Mouse (Mus musculus) urinary bladder, postnatal 10 days (tissue): Measurements from ENCODE around the gene Nlrp3.

ENCODE experiments used
- DNase-seq: peaks from one replicate; pipeline ENCODE4 v3.0.0; 2022; ENCODE audit warnings: low spot score

Nlrp3 gene

DNA sequence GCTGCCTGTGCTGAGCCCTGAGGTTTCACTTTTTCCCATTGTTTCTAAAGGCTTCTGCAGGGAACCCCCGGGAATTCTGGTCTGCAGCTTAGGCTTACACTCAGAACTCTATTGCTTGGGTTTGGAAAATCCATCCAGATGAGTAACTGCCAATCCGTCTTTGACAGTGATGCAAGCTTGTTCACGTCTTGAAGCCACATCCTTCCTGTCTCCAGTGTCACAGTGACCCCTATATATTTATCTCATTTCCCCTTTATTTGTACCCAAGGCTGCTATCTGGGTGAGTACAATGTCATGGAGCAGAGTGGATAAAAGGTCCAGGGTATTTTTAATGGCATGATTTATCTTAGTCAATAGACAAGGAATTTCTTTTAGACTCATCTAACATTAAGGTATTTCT, at the start of gene Nlrp3:
TSS of gene Nlrp3 (plus strand) at position 245 of the 400 bp plus-strand sequence.
- DNase-seq, result no peak

DNA sequence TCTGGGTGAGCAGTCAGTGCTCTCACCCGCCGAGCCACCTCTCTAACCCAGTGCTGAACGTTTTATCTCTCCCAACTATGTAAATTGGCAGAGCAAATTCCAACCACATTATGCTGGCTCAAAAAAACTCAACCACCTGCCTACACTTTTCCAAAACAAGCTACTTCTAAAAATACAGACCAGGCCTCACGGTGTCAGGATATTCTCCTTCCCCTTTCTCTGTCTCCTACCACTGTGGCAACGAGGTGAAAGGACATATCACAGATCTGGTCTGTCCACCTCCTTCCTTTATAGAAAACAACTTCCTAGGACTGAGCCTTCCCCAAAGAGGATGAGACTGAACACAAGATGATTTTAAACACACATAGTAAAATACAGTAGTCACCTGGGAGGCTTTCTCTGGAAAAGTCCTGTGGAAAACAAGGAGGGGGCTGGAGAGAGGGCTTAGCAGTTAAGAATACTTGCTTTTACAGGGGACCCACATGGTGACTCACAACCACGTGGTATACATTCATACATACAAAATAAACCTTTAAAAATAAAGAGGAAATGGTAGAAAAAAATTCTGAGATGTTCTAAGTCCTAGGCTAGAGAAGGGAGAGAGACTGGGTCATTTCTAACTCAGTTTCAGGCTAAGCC, 44.6 kb upstream of the Nlrp3 start:
- no peak for DNase-seq

DNA sequence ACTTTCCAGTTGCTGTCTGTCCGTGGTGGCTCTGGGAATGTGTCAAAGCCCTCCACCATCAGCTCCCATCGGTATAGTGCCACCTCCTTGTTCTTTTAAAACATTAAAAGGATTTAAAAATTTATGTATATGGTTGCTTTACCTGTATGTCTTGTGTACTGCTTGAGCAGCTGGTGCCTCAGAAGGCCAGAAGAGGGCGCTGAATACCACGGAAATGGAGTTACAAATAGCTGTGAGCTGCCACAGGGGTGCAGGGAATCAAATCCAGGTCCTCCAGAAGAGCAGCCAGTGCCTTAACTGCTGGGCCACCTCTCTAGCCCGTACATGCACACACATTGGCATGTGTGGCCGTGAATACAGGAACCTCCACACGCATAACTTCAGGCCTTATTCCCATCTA, 43.6 kb upstream of the Nlrp3 start:
- DNase-seq, result no peak

DNA sequence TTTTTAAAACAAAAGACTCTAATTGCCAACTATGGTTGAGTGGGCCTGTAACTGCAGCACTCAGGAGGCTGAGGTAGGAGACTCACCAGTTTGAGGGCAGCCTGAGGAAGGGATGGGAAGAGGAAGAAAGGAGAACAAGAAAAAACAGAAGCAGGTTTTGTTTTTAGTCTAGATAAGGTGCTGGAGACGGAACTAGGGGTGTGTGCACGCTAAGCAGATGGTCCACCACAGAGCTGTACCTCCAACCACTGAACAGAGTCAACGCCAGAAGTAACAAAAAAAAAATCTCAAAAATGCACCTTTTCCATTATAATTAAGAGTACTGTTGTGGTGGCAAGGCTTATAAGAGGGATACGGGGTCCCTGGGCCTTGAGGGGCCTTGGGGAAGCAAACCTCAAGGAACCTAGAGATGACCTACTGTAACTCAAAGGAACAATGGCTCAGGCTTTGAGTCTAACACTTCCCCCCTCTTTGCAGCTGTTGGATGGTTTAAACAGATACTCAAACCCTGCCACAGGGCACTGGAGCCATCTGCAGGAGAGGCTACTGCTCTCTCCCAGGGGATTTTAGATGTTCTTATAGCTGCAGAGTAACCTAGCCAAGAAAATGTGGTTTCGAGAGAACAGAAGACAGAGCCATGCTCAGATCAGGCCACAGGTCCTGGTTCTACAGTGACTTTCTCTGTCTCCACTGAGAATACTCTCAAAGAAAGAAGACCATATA, 39.2 kb upstream of the Nlrp3 start:
- no peak for DNase-seq

DNA sequence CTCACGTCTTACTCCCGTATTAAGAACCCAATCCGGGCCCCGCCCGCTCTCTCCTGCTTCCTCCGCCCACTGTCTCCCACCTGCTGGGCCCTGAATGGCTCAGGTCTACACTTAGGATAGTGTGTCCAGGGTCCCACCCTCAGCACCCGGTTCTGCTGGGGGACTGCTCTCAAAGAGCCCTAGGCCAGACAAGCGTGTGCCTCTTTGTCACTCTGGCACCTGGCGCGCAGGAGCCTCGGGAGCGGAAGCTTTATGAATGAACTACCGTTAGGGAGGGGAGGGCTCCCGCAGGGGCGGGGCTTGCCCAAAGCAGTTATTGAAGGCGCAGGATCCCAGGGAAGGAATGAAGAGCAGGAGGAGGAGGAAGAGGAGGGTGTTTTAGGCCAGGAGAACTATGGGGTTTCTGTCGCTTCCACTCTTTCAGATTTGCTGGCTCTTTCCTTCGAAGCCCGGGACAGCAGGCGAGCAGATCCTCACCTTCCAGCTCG, 36.0 kb upstream of the Nlrp3 start:
- no peak for DNase-seq

DNA sequence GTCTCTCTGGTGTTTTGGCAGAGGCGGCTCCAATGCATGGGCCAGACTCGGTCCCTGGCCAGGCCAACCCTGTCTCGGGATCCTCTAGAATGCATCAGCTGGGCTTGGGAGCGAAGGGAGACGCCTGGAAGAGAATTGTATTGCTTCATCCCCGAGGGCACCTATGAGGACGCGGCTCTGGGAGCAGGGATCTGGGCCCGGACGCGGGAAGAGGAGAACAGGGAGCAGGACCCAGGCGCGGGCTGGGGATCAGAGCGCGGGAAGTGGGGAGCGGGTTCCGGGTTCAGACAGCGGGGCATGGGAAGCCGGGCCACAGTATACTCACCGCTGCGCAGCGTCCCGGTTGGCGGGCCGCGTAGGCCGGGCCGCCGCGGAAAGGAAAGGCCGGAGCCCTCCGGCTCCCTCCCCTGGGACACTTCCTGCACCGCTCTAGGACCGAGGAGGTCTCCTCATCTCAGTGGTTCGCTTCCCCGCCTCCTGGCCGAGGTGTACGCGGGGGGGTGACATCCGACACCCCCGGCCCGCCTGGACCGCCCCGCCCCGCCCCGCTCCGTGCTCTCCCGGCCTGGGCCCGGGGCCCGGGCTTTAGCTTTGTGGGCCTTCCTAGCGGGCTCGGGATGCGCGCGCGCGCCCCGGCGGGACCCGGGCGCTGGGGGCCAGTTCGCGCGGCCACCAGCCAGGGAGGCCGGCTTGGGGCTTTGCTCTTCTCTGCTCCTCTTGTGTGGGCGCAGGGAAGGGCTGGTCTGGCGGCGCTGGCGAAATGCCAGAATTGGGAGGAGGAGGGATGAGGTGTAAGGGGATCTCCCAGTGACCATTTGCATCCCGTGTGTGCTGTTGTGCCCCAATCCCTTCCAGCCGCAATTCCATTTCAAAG, 35.3 kb upstream of the Nlrp3 start:
- DNase-seq, result peak; percentile 72

DNA sequence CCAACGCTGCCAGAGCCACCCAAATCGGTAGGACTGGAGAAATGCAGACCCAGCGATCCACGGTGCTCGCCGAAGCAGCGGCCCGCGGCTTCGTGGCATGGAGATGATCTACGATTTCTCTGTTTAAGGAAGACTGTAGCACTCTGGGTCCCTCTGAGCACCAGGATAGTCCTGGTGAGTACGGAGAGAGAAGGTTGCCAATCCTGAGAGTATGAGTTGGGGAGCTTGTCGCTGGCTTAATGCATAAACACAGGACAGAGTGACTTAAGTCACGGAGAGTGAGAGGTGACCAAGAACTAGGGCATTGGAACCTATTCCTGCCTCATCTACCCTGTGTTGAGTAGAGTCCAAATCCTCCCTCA, 34.7 kb upstream of the Nlrp3 start:
- no peak for DNase-seq

DNA sequence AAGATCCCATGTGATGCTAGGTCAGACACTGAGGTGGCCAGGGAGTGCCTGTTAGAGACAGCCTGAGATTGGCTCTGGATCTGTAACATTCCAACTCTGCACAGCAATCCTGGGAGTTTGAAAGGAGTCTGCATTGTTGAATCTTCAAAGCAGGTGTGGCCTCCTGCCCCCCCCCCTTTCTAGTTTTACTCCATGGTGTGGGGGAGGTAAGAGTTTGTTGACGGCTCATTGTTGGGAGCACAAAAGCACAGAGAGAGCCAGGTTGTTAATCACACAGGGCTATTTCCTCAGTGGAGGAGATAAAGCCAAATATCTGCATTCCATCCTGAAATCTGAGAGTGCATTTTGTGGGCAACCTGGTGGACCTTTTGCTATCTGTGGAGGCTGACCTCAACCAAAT, 29.8 kb upstream of the Nlrp3 start:
- DNase-seq, result no peak

DNA sequence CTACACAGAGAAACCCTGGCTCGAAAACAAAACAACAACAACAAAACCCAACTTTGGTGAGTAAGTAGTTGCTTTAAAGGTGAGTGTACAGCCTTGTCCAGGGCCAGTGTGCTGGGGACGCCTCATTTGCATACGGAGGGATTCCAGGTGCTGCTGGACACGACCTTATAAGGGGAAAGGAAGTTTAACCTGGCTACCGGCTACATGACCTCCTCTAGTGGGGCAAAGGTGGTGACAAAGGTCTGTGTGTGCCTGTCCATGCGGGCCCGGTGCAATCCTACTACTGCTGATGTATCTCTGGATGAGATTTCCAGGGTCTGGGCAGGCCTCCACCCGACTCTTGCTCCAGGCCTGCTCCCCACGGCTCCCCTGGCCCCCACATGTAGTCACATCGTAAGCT, 28.6 kb upstream of the Nlrp3 start:
- DNase-seq, result no peak

DNA sequence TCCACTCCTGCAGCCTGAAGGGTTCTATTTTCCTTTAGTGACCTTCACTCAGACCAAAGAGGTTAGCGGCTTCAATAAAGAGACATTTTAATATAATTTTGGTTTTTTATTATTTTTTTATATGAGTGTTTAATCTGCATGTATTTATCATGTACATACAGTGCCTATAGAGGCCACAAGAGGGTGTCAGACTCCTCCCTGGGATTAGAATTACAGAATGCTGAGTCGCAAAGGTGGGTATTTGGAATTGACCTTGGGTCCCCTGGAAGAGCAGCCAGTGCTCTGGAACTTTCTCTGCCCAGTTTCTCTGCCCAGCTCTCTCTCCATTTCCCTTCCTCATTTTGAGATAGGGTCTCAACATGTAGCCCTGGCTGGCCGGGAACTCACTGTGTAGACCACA, 27.8 kb upstream of the Nlrp3 start:
- DNase-seq, result no peak

DNA sequence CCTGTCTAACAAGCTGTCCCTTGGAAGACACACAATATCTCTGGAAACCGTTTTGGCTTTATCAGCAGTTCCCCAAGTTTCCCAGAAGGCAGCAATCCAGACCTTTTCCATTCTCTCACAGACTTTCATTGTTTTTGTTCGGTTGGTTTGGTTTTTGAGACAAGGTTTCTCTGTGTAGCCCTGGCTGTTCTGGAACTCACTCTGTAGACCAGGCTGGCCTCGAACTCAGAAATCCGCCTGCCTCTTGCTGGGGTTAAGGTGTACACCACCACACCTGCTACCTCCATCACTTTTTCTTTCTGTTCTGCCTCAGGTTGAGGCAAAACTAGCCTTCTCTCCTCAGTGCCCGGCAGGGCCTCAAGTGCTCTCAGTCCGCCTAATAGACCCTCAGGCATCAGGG, 27.0 kb upstream of the Nlrp3 start:
- no peak for DNase-seq

DNA sequence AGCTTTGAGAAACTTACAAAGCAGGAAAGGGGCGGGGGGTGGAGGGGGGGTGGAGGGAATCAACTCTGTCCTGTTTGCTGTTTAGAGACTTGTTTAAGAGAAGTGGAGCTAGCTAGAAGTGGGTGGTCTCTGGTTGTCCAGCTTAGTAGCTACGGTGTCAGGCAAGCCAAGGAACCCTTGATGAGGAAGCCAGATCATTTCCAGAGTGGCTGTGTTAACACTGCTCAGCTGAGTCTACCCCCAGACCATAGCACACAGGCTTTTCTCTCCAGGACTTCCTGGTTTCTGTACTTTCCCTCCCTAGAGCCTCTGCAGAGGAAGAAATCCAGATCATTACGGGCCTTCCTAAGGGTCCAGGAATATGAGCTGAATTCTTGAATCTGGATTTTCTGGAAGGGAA, 26.6 kb upstream of the Nlrp3 start:
- no peak for DNase-seq

DNA sequence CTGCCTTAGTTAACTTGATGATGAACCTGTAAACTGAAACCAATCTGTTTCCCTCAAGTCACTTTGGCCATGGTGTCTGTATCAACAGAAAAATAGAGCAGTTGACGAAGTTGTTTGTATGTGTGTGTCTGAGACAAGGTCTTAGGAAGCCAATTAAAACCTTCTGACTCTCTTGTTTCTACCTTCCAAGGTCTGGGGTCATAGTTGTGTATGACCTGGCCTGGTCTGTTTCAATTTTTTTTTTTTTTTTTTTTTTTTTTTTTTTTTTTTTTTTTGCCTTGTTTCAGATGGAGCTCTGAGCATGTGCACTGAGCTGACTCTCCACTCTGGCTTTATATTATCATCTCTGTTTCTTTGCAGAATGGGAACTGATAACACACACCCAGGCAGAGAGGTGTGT, 23.9 kb upstream of the Nlrp3 start:
- no peak for DNase-seq

DNA sequence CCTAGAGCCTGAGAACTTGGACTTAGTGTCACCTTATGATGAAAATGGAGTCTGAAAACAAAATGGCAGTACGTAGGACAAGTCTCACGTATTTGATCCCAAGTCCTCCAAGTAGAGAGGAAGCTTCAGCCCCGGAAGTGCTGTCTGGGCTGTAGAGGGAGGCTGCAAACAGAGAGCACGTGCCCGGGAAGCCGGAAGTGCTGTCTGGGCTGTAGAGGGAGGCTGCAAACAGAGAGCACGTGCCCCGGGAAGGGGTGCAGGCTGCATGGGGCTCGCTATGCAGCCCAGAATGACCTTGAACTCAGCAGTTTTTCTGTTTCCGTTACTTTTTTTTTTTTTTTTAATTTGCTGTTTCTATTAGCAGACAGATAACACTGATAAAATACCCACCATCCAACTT, 23.1 kb upstream of the Nlrp3 start:
- no peak for DNase-seq

DNA sequence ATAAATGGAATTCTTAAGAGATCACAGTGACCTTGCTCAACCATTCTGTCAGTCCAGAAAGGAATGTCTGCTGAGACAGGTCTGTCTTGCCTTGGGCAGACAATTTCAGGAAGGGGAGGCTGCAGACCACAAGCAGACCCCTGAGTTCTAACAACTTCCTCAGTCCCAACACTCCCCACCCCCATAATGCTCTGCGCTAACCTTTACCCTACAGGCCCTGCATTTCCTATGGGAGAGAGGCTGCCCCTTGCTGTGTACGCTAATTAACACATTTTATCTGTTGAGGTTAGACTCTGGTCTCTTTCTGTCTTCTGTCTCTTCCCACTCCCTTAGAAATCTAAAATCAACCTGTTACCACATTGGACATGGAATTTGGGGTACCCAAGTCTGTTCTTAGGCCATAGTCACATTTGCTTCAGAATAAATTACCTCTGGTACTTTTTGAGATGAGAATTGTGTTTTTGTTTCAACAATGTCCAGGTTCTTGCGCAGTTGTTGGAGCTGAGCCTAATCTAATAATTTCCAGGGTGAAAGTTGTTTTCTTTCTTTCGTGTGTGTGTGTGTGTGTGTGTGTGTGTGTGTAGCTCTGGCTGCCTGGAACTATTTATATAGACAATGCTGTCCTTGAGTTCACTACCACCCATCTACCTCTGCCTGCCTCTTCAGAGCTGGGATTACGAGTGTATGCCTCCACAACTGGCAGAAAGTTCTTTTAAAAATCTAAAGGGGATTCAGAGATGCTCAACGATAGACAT, 21.4 kb upstream of the Nlrp3 start:
- DNase-seq, result no peak

DNA sequence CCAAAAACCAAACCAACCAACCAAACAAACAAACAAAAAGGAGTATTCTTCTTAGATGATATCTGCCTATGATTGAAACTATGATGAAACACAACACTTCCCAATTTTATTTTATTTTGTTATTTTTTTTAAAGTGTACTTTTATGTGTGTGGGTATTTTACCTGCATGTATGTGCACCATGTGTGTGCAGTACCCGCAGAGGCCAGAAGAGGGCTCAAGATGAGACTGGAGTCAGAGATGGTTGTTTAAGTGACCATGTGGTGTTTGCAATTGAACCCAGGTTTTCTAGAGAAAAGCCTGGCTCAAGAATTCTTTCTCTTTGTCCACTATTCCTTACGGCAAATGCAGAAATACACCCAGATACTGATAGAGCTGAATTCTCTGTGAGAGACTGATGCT, 17.2 kb upstream of the Nlrp3 start:
- no peak for DNase-seq

DNA sequence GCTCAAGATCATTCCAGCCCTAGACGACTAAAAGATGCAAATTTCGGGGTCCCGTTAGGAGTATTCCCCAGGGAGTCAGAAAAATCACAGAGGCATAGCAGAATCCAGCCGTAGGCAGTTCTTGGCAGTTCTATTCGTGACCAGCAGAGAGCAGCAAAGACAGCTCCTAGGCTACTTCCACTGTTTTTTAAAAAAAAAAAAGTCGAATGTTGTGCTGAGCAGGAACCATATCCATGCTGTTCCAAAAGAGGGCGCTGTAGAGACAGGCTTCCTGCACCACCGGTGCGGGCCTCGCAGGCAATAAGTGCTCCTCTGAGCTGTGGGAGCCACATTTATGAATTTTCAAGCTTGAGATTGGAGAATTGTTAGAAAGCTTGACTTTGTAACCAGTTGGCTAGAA, 16.1 kb upstream of the Nlrp3 start:
- peak; percentile 32 for DNase-seq

DNA sequence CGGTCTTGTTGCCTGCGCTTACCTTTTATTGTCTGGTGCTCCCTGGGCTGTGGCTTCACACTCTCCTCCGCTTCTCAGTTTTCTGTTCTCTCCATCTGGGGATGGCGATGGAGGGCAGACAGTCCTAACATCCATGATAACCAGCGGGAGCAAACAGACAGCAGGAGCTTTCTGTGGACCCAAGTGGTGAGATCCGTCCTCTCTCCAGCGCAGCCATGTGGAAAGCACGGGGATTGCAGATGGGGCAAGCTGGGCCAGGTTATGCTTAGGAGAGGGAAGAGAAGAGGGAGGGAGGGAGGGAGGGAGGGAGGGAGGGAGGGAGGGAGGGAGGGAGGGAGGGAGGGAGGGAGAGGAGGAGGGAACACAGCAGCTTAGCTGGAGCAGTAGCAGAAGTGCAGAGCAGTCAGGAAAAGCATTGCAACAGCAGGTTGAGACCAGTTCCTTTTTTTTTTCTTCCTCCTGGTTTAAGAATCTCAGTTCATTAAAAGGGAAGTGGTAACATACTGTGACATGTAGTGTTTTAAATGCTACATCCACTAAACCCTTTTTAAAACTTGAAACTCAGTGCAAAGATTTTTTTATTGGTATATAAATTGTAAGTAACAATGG, 14.8 kb upstream of the Nlrp3 start, which contains the start of gene Zkscan17:
TSS of gene Zkscan17 (minus strand) at position 280 of the 609 bp plus-strand sequence.
- no peak for DNase-seq

DNA sequence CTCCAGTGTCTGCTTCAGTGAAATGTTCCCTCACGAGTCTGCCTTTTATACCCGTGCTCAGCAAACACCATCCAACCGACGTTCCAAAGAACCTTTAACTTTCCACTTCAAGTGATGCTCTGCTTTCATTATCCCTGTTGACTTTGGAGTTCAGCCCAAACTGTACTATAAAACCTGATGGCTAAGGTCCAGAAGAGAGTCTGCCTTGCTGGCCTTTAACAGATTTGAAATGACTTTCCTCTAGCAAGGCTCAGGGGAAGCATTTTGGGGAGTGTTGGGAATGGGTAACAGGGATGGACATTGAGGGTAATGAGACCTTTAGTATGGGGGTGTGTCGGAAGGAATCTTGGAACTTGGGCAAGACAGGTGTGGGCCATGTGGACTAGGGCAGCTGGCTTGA, 11.1 kb upstream of the Nlrp3 start:
- DNase-seq, result no peak

DNA sequence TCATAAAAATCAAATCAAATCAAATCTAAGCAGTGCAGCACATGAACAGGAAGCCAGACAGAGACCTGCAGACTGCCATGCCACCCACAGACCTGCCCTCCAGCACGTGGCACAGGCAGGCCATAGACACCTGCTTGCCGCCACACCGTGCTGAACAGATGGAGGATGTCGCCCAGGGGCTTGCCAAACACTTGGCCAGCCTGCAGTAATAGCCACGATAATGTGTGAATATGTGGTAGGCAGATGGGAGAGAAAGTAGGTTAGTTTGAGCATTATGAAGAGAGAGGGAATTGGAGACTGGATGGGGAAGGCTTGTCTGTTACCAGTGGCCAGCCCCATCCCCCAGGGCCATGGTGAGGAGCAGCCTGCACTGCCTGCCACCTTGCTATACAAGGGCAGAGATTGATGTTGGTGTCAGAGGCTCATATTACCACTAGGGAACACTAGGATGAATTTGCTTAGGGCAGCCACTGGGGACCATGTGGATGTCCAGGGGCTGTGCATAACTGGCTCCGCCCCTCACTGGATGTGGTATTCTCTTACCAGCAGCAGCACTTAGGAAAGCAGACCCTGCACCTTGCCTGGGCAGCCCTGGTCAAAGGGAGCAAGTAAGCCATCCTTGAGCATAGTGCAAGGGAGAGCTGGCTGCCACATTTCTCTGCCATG, 10.4 kb upstream of the Nlrp3 start:
- no peak for DNase-seq

DNA sequence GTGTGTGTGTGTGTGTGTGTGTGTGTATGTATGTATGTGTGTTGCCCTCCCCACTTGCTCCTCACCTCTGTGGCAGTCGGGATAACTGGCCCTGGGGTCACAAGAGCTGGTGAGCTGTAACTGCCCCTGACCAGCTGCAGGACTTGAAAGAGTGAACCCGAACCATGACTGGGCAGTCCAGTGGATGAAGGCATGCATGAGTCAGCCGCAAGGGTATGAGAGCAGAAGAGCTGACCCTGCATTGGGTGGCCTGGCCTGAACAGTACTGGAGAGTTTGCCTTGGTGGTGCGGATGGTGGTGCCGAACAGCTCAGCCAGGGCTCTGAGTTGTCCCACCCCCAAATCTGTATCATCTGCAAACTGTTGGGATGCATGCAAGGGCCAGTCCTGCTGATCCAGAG, 9.8 kb upstream of the Nlrp3 start:
- DNase-seq, result no peak
